Mouse (Mus musculus) myocyte (in vitro differentiated cells): ENCODE measurements around the gene Rybp.

ENCODE experiments used
- CEBPB ChIP-seq: IDR thresholded peaks from 2 replicates; pipeline ENCODE4 v1.6.1; 2011; ENCODE audit warnings: mild to moderate bottlenecking, moderate library complexity; ENCODE audit not compliant: poor library complexity, insufficient read depth, severe bottlenecking
- E2F4 ChIP-seq: IDR thresholded peaks from one replicate; pipeline ENCODE4 v1.6.1; 2011; ENCODE audit warnings: mild to moderate bottlenecking, control low read depth, moderate library complexity; ENCODE audit not compliant: insufficient read depth
- MAX ChIP-seq: IDR thresholded peaks from one replicate; pipeline ENCODE4 v1.6.1; 2011; ENCODE audit warnings: low read depth, mild to moderate bottlenecking, control low read depth
- MYOD1 ChIP-seq, 3 experiments: IDR thresholded peaks; one replicate each; pipeline ENCODE4 v1.6.1; 2011; ENCODE audit warnings: control low read depth in 2 of 3, low read depth in 2 of 3, mild to moderate bottlenecking in 2 of 3, moderate library complexity in 1 of 3; ENCODE audit not compliant: insufficient read length in 2 of 3, control insufficient read depth in 1 of 3
- MYOG ChIP-seq, 3 experiments: IDR thresholded peaks; one replicate each; pipeline ENCODE4 v1.6.1; 2011; ENCODE audit warnings: control low read depth in 2 of 3, low read depth in 2 of 3, mild to moderate bottlenecking in 2 of 3; ENCODE audit not compliant: insufficient read length in 2 of 3, control insufficient read depth in 1 of 3, insufficient read depth in 1 of 3
- POLR2A ChIP-seq: IDR thresholded peaks from one replicate; pipeline ENCODE4 v1.6.1; 2011; ENCODE audit warnings: low read depth, mild to moderate bottlenecking, control low read depth, moderate library complexity; ENCODE audit not compliant: insufficient read length
- POLR2AphosphoS2 ChIP-seq: IDR thresholded peaks from one replicate; pipeline ENCODE4 v1.6.1; 2011; ENCODE audit warnings: low read depth, control low read depth; ENCODE audit not compliant: insufficient read length
- REST ChIP-seq: IDR thresholded peaks from one replicate; pipeline ENCODE4 v1.6.1; 2011; ENCODE audit warnings: mild to moderate bottlenecking, control low read depth, moderate library complexity; ENCODE audit not compliant: insufficient read depth, insufficient read length
- SRF ChIP-seq: IDR thresholded peaks from one replicate; pipeline ENCODE4 v1.6.1; 2011; ENCODE audit warnings: low read depth; ENCODE audit not compliant: control insufficient read depth, insufficient read length
- TCF12 ChIP-seq: IDR thresholded peaks from one replicate; pipeline ENCODE4 v1.6.1; 2011; ENCODE audit warnings: mild to moderate bottlenecking, control low read depth; ENCODE audit not compliant: poor library complexity, insufficient read depth, severe bottlenecking
- TCF3 ChIP-seq: IDR thresholded peaks from one replicate; pipeline ENCODE4 v1.6.1; 2011; ENCODE audit warnings: low read depth, control low read depth; ENCODE audit not compliant: insufficient read length
- USF1 ChIP-seq: IDR thresholded peaks from one replicate; pipeline ENCODE4 v1.6.1; 2011; ENCODE audit warnings: low read depth, mild to moderate bottlenecking, control low read depth, moderate library complexity

GRCm38 (mm10) chr6:100190310-100190709 is 97.0 kb downstream of the Rybp start:
- TF ChIP-seq POLR2A: no peak
- TF ChIP-seq USF1: no peak
- no peak for TF ChIP-seq POLR2AphosphoS2
- TF ChIP-seq E2F4: no peak
- TF ChIP-seq MYOD1 (IDR thresholded peaks at IDR 0.05; ENCODE audit: control insufficient read depth in 1 of 3, insufficient read length in 2 of 3, low read depth in 2 of 3): no peak
- TF ChIP-seq SRF: no peak
- no peak for TF ChIP-seq TCF3
- no peak for TF ChIP-seq MAX
- no peak for TF ChIP-seq CEBPB
- no peak for TF ChIP-seq MYOG (IDR thresholded peaks at IDR 0.05; ENCODE audit: control insufficient read depth in 1 of 3, insufficient read depth in 1 of 3, insufficient read length in 2 of 3, low read depth in 2 of 3)
- no peak for TF ChIP-seq TCF12
- no peak for TF ChIP-seq REST
